Mouse (Mus musculus) liver, postnatal 0 days (tissue): ENCODE results near the gene Ppfibp1.

Experiments used
- CTCF ChIP-seq: sonication (generic); IDR thresholded peaks from 2 replicates; pipeline ENCODE4 v1.5.1; 2016; ENCODE audit warnings: antibody characterized with exemption, low read depth
- EP300 ChIP-seq: IDR thresholded peaks from 2 replicates; pipeline ENCODE4 v1.6.1; 2016; ENCODE audit warnings: antibody characterized with exemption, low read depth, mild to moderate bottlenecking

- no peak for TF ChIP-seq CTCF
- TF ChIP-seq EP300, result no peak
Observed at GRCm38 (mm10) chr6:146845961-146846750, 42.1 kb upstream of the Ppfibp1 start.
